Mouse (Mus musculus) hindbrain, embryonic 12.5 days (tissue): ENCODE measurements around the gene Dcaf8. TPM values are rescaled to one million over a fixed set of nuclear protein-coding genes. Genes with fewer than 3 reads are reported as not detected.

Experiments used
- ATAC-seq: fragments of 200-750 bp; cut with Nextera tagmentation; 2 replicates; pipeline ENCODE4 v1.8.0; 2017; ENCODE audit warnings: moderate TSS enrichment; ENCODE audit not compliant: low FRiP score
- H3K27ac ChIP-seq: fragments of 300-500 bp; sonication (generic); 2 replicates; pipeline ENCODE4 v1.5.1; 2016; ENCODE audit warnings: mild to moderate bottlenecking
- H3K27me3 ChIP-seq: fragments of 300-500 bp; sonication (generic); 2 replicates; pipeline ENCODE4 v1.6.1; 2016; ENCODE audit warnings: mild to moderate bottlenecking
- H3K36me3 ChIP-seq: fragments of 300-500 bp; sonication (generic); 2 replicates; pipeline ENCODE4 v1.6.1; 2016; ENCODE audit warnings: mild to moderate bottlenecking
- H3K4me1 ChIP-seq: fragments of 300-500 bp; sonication (generic); 2 replicates; pipeline ENCODE4 v1.6.1; 2016
- H3K4me2 ChIP-seq: fragments of 300-500 bp; sonication (generic); replicated peaks from 2 replicates; pipeline ENCODE4 v1.6.1; 2016; ENCODE audit warnings: mild to moderate bottlenecking
- H3K4me3 ChIP-seq: fragments of 300-500 bp; sonication (generic); 2 replicates; pipeline ENCODE4 v1.5.1; 2016; ENCODE audit warnings: mild to moderate bottlenecking
- H3K9ac ChIP-seq: fragments of 300-500 bp; sonication (generic); 2 replicates; pipeline ENCODE4 v1.6.1; 2016; ENCODE audit warnings: mild to moderate bottlenecking, moderate library complexity
- H3K9me3 ChIP-seq: fragments of 300-500 bp; sonication (generic); replicated peaks from 2 replicates; pipeline ENCODE4 v1.6.1; 2016; ENCODE audit warnings: mild to moderate bottlenecking
- WGBS: fragments of 180-500 bp; shearing (Covaris S2); methylation state at CpG from one replicate; pipeline ENCODE4 v1.1.7; 2016; 5-methylcytosine and 5-hydroxymethylcytosine counted together
- polyA plus RNA-seq: library from polyadenylated mRNA; unstranded; fragments of >200 nt; fragmentation: Nextera tagmentation; extraction: Ambion mirVana; gene quantifications from 2 replicates; pipeline ENCODE4 v1.2.1, GENCODE M21; 2016

Gene Dcaf8
- polyA plus RNA-seq, 1 experiment from 2014 or later, result 136 TPM

GRCm38 (mm10) chr1:172200161-172200560 is 52.3 kb downstream of the Dcaf8 start:
- ATAC-seq, result no peak
- Histone ChIP-seq H3K9me3 (no peaks in the 10 kb centered on the region), H3K4me1 (peaks cover 55% of the 10 kb centered on the region), H3K9ac (peak overlapping the region; percentile 10; the same call in 1 of the 2 replicates), H3K27ac (peak overlapping the region; percentile 93), H3K36me3 (peaks cover 54% of the 10 kb centered on the region), H3K4me3 (no peak overlapping the region), H3K4me2 (peak overlapping the region; percentile 35; the same call in 1 of the 2 replicates), H3K27me3 (no peaks in the 10 kb centered on the region)
- WGBS, result 62% methylated on average over 5 of the region's 5 CpGs

- 25% methylated on average over 6 of the region's 7 CpGs for WGBS
- ATAC-seq, result peak; percentile 72
- no peaks in the 10 kb centered on the region for H3K9me3 ChIP-seq
- peak overlapping the region; percentile 93 for H3K27ac ChIP-seq
- peaks cover 47% of the 10 kb centered on the region for H3K36me3 ChIP-seq
- peak overlapping the region; percentile 35 for H3K4me2 ChIP-seq
- peaks cover 63% of the 10 kb centered on the region for H3K4me1 ChIP-seq
- H3K27me3 ChIP-seq, result no peaks in the 10 kb centered on the region
- H3K9ac ChIP-seq, result peak overlapping the region; percentile 10; the same call in 1 of the 2 replicates
- H3K4me3 ChIP-seq, result 0 out of 2 replicates have a peak overlapping the region, but pooled peaks have one; percentile 2
Observed at GRCm38 (mm10) chr1:172200871-172201447, 53.1 kb downstream of the Dcaf8 start.

GRCm38 (mm10) chr1:172201967-172202880 is 54.3 kb downstream of the Dcaf8 start:
- Histone ChIP-seq H3K27ac (peak overlapping the region; percentile 93), H3K36me3 (peaks cover 35% of the 10 kb centered on the region), H3K4me3 (peak overlapping the region; percentile 18), H3K9me3 (no peaks in the 10 kb centered on the region), H3K4me1 (peaks cover 72% of the 10 kb centered on the region), H3K27me3 (no peaks in the 10 kb centered on the region), H3K4me2 (peak overlapping the region; percentile 88), H3K9ac (peak overlapping the region; percentile 96; the same call in 1 of the 2 replicates)
- peak; percentile 6; the same call in 1 of the 2 replicates for ATAC-seq
- 10% methylated on average over 14 of the region's 14 CpGs for WGBS

- ATAC-seq, result peak; percentile 53
- Histone ChIP-seq H3K4me2 (peak overlapping the region; percentile 88), H3K4me1 (peaks cover 76% of the 10 kb centered on the region), H3K4me3 (0 out of 2 replicates have a peak overlapping the region, but pooled peaks have one; percentile 74), H3K36me3 (peaks cover 27% of the 10 kb centered on the region), H3K27me3 (no peaks in the 10 kb centered on the region), H3K27ac (peak overlapping the region; percentile 93), H3K9ac (peak overlapping the region; percentile 96), H3K9me3 (no peaks in the 10 kb centered on the region)
- 14% methylated on average over 2 of the region's 2 CpGs for WGBS
Observed at GRCm38 (mm10) chr1:172202894-172203522, 55.1 kb downstream of the Dcaf8 start.

- Histone ChIP-seq H3K36me3 (peaks cover 21% of the 10 kb centered on the region), H3K9me3 (no peaks in the 10 kb centered on the region), H3K4me1 (peaks cover 76% of the 10 kb centered on the region), H3K4me3 (peak overlapping the region; percentile 74), H3K9ac (peak overlapping the region; percentile 96), H3K4me2 (peak overlapping the region; percentile 88), H3K27me3 (no peaks in the 10 kb centered on the region), H3K27ac (peak overlapping the region; percentile 93)
- no peak for ATAC-seq
- 5% methylated on average over 4 of the region's 4 CpGs for WGBS
Observed at GRCm38 (mm10) chr1:172203566-172203965, 55.7 kb downstream of the Dcaf8 start.

GRCm38 (mm10) chr1:172204033-172204813 is 56.3 kb downstream of the Dcaf8 start:
- H3K4me2 ChIP-seq, result peak overlapping the region; percentile 88
- peak overlapping the region; percentile 74 for H3K4me3 ChIP-seq
- H3K4me1 ChIP-seq, result peaks cover 76% of the 10 kb centered on the region
- peaks cover 16% of the 10 kb centered on the region for H3K36me3 ChIP-seq
- no peak for ATAC-seq
- peak overlapping the region; percentile 93 for H3K27ac ChIP-seq
- 17% methylated on average over 9 of the region's 9 CpGs for WGBS
- H3K9me3 ChIP-seq, result no peaks in the 10 kb centered on the region
- no peaks in the 10 kb centered on the region for H3K27me3 ChIP-seq
- H3K9ac ChIP-seq, result peak overlapping the region; percentile 96

GRCm38 (mm10) chr1:172204814-172205740 is 57.2 kb downstream of the Dcaf8 start:
- 27% methylated on average over 9 of the region's 15 CpGs for WGBS
- Histone ChIP-seq H3K36me3 (peaks cover 13% of the 10 kb centered on the region), H3K27me3 (no peaks in the 10 kb centered on the region), H3K9ac (peak overlapping the region; percentile 96), H3K4me1 (peaks cover 72% of the 10 kb centered on the region), H3K9me3 (no peaks in the 10 kb centered on the region), H3K27ac (peak overlapping the region; percentile 93), H3K4me3 (peak overlapping the region; percentile 74), H3K4me2 (peak overlapping the region; percentile 88)
- no peak for ATAC-seq

GRCm38 (mm10) chr1:172205741-172206087 is 57.8 kb downstream of the Dcaf8 start:
- Histone ChIP-seq H3K4me1 (peaks cover 65% of the 10 kb centered on the region), H3K9me3 (no peaks in the 10 kb centered on the region), H3K4me3 (peak overlapping the region; percentile 74), H3K36me3 (peaks cover 7% of the 10 kb centered on the region; the same call in 1 of the 2 replicates), H3K9ac (peak overlapping the region; percentile 96), H3K27ac (peak overlapping the region; percentile 93), H3K27me3 (no peaks in the 10 kb centered on the region), H3K4me2 (peak overlapping the region; percentile 88)
- WGBS, result 7% methylated on average over 3 of the region's 3 CpGs
- no peak for ATAC-seq

GRCm38 (mm10) chr1:172206141-172206917 is 58.4 kb downstream of the Dcaf8 start, which contains the start of gene Pea15a:
TSS of gene Pea15a (minus strand) at chr1:172206804.
- Histone ChIP-seq H3K27me3 (no peaks in the 10 kb centered on the region), H3K4me2 (peak within 1 kb of the TSS; percentile 88), H3K4me1 (peaks cover 59% of the 10 kb centered on the region), H3K36me3 (peaks cover 5% of the 10 kb centered on the region; the same call in 1 of the 2 replicates), H3K9ac (peak within 1 kb of the TSS; percentile 96), H3K9me3 (no peaks in the 10 kb centered on the region), H3K4me3 (peak within 1 kb of the TSS; percentile 74), H3K27ac (peak within 1 kb of the TSS; percentile 93)
- WGBS, result under 1% methylated on average over 39 of the region's 40 CpGs
- peak; percentile 65 for ATAC-seq

GRCm38 (mm10) chr1:172207111-172207584 is 59.3 kb downstream of the Dcaf8 start:
- Histone ChIP-seq H3K36me3 (peaks cover 5% of the 10 kb centered on the region; the same call in 1 of the 2 replicates), H3K9me3 (no peaks in the 10 kb centered on the region), H3K4me2 (peak overlapping the region; percentile 88), H3K9ac (peak overlapping the region; percentile 96; the same call in 1 of the 2 replicates), H3K4me1 (peaks cover 51% of the 10 kb centered on the region), H3K4me3 (no peak overlapping the region; the same call in 1 of the 2 replicates), H3K27me3 (no peaks in the 10 kb centered on the region), H3K27ac (peak overlapping the region; percentile 93)
- 0 out of 2 replicates have a peak, but pooled peaks have one; percentile 4 for ATAC-seq
- WGBS, result 13% methylated on average over 7 of the region's 7 CpGs
